Mouse (Mus musculus) gastrocnemius, adult 8-10 months (tissue): ENCODE results near the gene Ajap1. TPM values are rescaled to one million over a fixed set of nuclear protein-coding genes. Genes with fewer than 3 reads are reported as not detected.

ENCODE experiments used
- DNase-seq, 2 experiments: peaks; one replicate each; pipeline ENCODE4 v3.0.0; 2022; ENCODE audit warnings: low spot score in 2 of 2
- total RNA-seq, 4 experiments: library from RNA; stranded (reverse); gene quantifications; 2 replicates each; pipeline ENCODE4 v1.2.4; 2022

Ajap1 gene
- total RNA-seq, 4 experiments from 2014 or later = 0.11 to 0.39 (median 0.27) TPM

DNA sequence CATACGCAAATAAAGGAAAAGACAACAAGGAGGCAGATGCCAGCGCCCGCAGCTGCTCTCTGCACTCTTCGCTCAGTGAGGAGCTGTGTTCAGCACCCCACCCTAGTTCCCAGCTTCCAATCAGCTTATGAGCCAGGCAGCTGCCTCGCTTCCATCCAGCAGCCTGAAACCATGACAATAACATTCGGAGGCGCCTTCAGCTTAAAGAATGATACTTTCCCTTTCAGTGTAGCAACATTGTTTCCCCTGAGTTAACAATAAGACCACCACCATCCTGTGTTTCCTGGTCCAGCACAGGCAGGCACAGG, 124.4 kb downstream of the Ajap1 start:
- no peak for DNase-seq

DNA sequence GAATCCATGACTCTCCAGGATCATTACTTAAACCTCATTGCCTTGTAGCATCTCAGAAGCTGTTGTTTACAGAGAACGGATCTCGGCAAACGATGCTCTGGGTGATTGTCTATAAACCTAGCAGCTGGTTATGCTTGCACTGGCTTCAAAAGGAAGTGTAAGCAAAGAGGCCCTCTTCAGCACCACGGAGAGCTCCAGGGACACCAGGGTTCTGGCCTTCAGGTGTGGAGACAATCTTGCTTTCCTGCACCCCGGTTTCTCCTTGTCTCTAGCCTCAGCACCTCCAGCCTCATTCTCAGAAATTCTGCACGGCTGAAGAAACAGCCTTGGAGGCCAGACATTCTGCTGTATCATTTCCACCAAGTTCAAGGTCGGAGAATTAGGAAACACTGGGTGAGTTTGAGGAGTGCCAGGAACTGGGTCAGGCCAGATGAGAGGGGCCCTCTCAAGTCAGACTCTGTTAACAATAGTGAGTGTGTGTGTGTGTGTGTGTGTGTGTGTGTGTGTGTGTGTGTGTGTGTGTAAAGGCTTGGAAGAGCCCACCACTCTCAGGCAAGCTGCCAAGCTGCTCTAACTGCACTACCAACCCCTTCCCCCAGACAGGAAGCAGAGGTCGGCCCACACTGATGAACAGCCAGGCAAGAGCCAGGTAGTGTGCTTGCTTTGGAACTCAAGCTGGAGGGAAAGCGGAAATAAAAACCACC, 124.9 kb downstream of the Ajap1 start:
- no peak for DNase-seq

DNA sequence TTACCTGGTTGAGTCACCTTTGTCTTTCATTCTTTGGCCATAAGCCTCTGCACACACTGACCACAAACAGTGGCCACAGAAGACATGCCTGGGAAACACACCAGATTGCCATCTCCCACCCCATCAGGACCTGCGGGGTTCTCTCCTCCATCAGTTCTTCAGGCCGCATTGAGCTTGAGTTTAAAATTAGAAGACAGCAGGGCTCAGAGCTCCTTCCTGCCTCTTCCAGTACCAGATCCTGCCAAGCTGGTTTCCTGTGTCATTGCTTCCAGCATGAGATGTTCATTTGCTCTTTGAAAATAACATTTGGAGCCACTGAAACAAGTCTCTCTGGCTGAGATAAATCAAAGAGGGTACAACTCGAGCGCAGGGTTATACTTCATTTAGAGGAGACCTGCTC, 126.4 kb downstream of the Ajap1 start:
- no peak for DNase-seq

DNA sequence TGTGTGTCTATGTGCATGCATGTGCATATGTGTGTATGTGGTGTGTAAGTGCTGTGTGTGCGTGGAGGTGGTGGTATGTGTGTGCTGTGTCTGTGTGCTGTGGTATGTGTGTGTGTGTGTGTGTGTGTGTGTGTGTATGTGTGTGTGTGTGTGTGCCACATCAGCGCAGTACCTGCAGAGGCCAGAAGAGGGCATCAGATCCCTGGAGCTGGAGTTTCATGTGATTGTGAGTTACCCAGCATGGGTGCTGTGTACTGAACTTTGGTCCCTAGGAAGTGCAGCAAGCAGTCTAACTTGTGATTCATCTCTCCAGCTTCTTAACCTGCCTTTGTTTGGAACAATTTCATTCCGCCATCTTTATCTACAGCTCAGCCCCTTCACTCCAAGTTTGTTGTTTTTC, 137.6 kb downstream of the Ajap1 start:
- no peak for DNase-seq

DNA sequence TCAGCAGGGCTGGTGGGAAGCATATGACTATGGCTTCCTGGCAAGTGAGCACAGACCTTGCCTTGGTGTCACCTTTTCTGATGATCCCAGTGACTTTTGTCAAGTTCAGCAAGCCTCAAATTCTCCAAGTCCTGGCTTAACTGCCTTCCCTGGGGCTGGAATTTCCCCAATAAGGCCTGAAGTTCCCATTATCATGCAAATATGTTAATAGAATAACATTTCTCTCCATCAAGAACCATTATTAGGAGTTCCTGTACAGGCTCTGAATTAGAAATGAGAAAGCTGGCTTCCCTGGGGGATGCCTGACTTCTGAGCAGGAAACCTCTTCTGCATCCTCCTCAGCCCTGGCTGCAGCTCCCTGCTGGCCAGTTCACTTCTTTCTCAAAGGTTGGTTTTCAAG, 141.7 kb downstream of the Ajap1 start:
- no peak for DNase-seq

DNA sequence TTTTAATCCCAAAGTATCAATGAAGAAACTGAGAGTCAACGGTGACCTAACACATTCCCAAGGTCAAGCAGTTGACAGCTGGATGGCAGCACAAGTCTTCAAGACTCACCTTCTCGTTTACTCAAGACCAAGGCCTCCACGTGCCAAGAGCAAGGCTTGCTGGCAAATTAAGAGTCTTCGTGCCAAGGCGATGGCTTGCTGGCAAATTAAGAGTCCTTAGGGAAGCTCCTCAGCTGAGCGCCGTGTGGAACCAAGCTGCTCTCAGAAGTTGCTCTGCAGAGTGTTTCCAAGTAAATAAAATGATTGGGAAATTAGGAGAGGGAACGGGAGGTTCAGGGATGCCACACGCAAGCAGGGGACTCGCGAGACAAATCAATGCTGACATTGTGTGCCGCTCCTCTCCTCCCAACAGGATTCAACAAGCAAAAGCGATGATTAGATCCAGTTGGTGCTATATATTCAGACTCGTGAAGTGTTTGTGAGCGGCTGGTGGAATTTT, 147.3 kb downstream of the Ajap1 start:
- DNase-seq = no peak

DNA sequence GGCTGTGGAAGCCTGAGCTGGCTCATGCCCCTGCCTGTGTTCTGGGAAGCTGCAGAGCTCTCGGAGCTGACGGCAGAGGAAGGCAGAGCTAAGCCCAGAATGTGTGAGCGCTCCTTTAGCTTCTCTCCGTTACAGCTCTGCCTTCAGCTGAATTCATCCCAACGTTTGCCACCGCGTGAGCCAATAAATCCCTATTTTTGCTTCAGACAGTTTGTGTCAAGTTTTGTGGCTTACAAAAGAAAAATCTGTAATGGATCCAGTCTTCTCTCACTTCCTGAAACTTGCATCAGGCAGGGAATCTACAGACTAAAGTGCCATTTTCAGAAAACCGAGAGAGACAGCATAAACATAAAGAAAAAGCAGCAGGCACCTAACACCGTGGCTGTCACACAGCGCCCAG, 154.8 kb downstream of the Ajap1 start:
- no peak for DNase-seq
